Mouse (Mus musculus) stomach, embryonic 14.5 days (tissue): ENCODE results near the gene Asic2. TPM values are rescaled to one million over a fixed set of nuclear protein-coding genes. Genes with fewer than 3 reads are reported as not detected.

Experiments
- ATAC-seq: fragments of 200-750 bp; cut with Nextera tagmentation; 2 replicates; pipeline ENCODE4 v1.8.0; 2017; ENCODE audit warnings: low read depth, moderate TSS enrichment; ENCODE audit not compliant: insufficient number of reproducible peaks, insufficient read depth, low FRiP score
- H3K27ac ChIP-seq: fragments of 300-500 bp; sonication (generic); 2 replicates; pipeline ENCODE4 v1.5.1; 2014; ENCODE audit warnings: mild to moderate bottlenecking, low read length, moderate library complexity, mixed read lengths
- H3K27me3 ChIP-seq: fragments of 300-500 bp; sonication (generic); 2 replicates; pipeline ENCODE4 v1.6.1; 2014; ENCODE audit warnings: low read length, control low read depth, mixed read lengths; ENCODE audit not compliant: control insufficient read depth, insufficient read depth
- H3K36me3 ChIP-seq: fragments of 300-500 bp; sonication (generic); 2 replicates; pipeline ENCODE4 v1.6.1; 2014; ENCODE audit warnings: mild to moderate bottlenecking, control low read depth, low read length, moderate library complexity, mixed read lengths; ENCODE audit not compliant: control insufficient read depth, insufficient read depth
- H3K4me1 ChIP-seq: fragments of 300-500 bp; sonication (generic); 2 replicates; pipeline ENCODE4 v1.6.1; 2014; ENCODE audit warnings: low read length, control low read depth, mixed read lengths; ENCODE audit not compliant: control insufficient read depth, insufficient read depth
- H3K4me2 ChIP-seq: fragments of 300-500 bp; sonication (generic); replicated peaks from 2 replicates; pipeline ENCODE4 v1.6.1; 2014; ENCODE audit warnings: low read depth, low read length, control low read depth
- H3K4me3 ChIP-seq: fragments of 300-500 bp; sonication (generic); 2 replicates; pipeline ENCODE4 v1.5.1; 2014; ENCODE audit warnings: low read depth, low read length, control low read depth
- H3K9ac ChIP-seq: fragments of 300-500 bp; sonication (generic); replicated peaks from 2 replicates; pipeline ENCODE4 v1.6.1; 2014; ENCODE audit warnings: low read depth, mild to moderate bottlenecking, control low read depth, low read length, moderate library complexity, mixed read lengths
- H3K9me3 ChIP-seq: fragments of 300-500 bp; sonication (generic); 2 replicates; pipeline ENCODE4 v1.6.1; 2016; ENCODE audit warnings: low read depth, low read length, control low read depth; ENCODE audit not compliant: control insufficient read depth
- WGBS: fragments of 180-500 bp; shearing (Covaris S2); extraction: QIAGEN DNeasy Blood & Tissue Kit; methylation state at CpG from one replicate; pipeline ENCODE4 v1.1.7; 2014; 5-methylcytosine and 5-hydroxymethylcytosine counted together
- polyA plus RNA-seq: library from polyadenylated mRNA; unstranded; fragments of >200 nt; fragmentation: Nextera tagmentation; extraction: Ambion mirVana; gene quantifications from 2 replicates; pipeline ENCODE4 v1.2.1, GENCODE M21; 2014

Gene Asic2
- polyA plus RNA-seq, 1 experiment from 2014 or later = 0.27 TPM

DNA sequence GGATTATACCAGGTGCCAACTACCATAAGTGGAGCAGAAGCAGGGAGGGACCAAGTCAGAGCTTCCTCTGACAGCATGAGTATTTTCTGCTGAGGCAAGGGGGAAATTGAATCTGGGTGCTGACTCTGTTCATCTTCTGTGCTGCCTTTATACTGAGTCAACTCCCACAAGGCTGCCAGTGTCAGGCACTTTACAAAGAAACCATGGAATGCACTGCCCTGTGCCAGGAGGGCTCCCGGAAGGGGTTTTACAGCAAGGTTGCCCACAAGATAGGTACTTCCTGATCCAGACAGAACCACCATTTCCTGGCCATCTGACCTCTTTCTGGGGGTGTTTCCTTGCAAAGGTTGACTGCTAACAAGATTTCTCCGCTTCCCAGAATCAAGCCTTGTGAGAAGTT lies 553.7 kb downstream of the Asic2 start:
- Histone ChIP-seq H3K4me1 (no peaks in the 10 kb centered on the region), H3K4me2 (no peak overlapping the region), H3K36me3 (no peaks in the 10 kb centered on the region), H3K4me3 (no peak overlapping the region), H3K27ac (no peak overlapping the region), H3K9ac (no peak overlapping the region), H3K9me3 (no peaks in the 10 kb centered on the region), H3K27me3 (no peaks in the 10 kb centered on the region)
- WGBS = 91% methylated on average over 2 of the region's 2 CpGs
- no peak for ATAC-seq

- no peaks in the 10 kb centered on the region for H3K27me3 ChIP-seq
- H3K36me3 ChIP-seq = no peaks in the 10 kb centered on the region
- no peak overlapping the region for H3K4me2 ChIP-seq
- no peak overlapping the region for H3K27ac ChIP-seq
- ATAC-seq = no peak
- H3K9ac ChIP-seq = no peak overlapping the region
- no peaks in the 10 kb centered on the region for H3K9me3 ChIP-seq
- whole genome bisulfite sequencing = 38% methylated on average over 4 of the region's 4 CpGs
- H3K4me1 ChIP-seq = no peaks in the 10 kb centered on the region
- no peak overlapping the region for H3K4me3 ChIP-seq
Measured at GRCm38 (mm10) chr11:81411251-81411650, 557.0 kb downstream of the Asic2 start.

- no peak for ATAC-seq
- 94% methylated on average over 2 of the region's 2 CpGs for WGBS
- Histone ChIP-seq H3K9ac (no peak overlapping the region), H3K4me2 (no peak overlapping the region), H3K4me1 (no peaks in the 10 kb centered on the region), H3K27me3 (no peaks in the 10 kb centered on the region), H3K9me3 (no peaks in the 10 kb centered on the region), H3K36me3 (no peaks in the 10 kb centered on the region), H3K27ac (no peak overlapping the region), H3K4me3 (no peak overlapping the region)
Measured at GRCm38 (mm10) chr11:81405951-81406350, 562.3 kb downstream of the Asic2 start.

- no peak for ATAC-seq
- WGBS = 62% methylated on average over 8 of the region's 8 CpGs
- H3K4me3 ChIP-seq = no peak overlapping the region
- H3K4me1 ChIP-seq = no peaks in the 10 kb centered on the region
- no peak overlapping the region for H3K27ac ChIP-seq
- no peak overlapping the region for H3K9ac ChIP-seq
- no peaks in the 10 kb centered on the region for H3K27me3 ChIP-seq
- H3K9me3 ChIP-seq = no peaks in the 10 kb centered on the region
- H3K4me2 ChIP-seq = no peak overlapping the region
- H3K36me3 ChIP-seq = no peaks in the 10 kb centered on the region
Measured at GRCm38 (mm10) chr11:81402263-81402662, 566.0 kb downstream of the Asic2 start.

DNA sequence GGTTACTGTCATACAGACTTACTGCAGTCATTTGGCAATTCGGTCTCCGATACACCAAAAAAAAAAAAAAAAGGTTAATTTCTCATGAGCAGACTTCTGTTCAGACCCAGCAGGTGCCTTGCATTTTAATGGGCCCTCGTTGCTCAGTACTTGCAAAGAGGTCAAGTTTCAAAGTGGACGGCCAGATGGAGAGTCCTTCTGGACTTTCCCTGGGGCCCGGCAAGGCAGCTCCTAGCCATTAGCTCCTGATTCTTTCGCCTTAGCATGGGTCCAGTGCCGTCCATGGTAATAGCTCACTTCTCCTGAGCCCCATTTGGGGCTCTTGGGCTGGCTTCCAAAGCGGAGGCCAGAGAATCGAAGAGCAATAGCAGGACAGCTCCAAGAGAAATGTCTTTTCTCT lies 575.4 kb downstream of the Asic2 start:
- H3K9ac ChIP-seq = no peak overlapping the region
- no peaks in the 10 kb centered on the region for H3K9me3 ChIP-seq
- H3K27me3 ChIP-seq = no peaks in the 10 kb centered on the region
- no peak for ATAC-seq
- H3K27ac ChIP-seq = no peak overlapping the region
- H3K4me3 ChIP-seq = no peak overlapping the region
- no peak overlapping the region for H3K4me2 ChIP-seq
- 64% methylated on average over 9 of the region's 9 CpGs for WGBS
- H3K36me3 ChIP-seq = no peaks in the 10 kb centered on the region
- no peaks in the 10 kb centered on the region for H3K4me1 ChIP-seq

- Histone ChIP-seq H3K27ac (no peak overlapping the region), H3K27me3 (no peaks in the 10 kb centered on the region), H3K9me3 (no peaks in the 10 kb centered on the region), H3K36me3 (no peaks in the 10 kb centered on the region), H3K4me2 (no peak overlapping the region), H3K9ac (no peak overlapping the region), H3K4me1 (no peaks in the 10 kb centered on the region), H3K4me3 (no peak overlapping the region)
- no peak for ATAC-seq
- WGBS = 88% methylated on average over 2 of the region's 2 CpGs
Measured at GRCm38 (mm10) chr11:81386185-81386584, 582.1 kb downstream of the Asic2 start.

DNA sequence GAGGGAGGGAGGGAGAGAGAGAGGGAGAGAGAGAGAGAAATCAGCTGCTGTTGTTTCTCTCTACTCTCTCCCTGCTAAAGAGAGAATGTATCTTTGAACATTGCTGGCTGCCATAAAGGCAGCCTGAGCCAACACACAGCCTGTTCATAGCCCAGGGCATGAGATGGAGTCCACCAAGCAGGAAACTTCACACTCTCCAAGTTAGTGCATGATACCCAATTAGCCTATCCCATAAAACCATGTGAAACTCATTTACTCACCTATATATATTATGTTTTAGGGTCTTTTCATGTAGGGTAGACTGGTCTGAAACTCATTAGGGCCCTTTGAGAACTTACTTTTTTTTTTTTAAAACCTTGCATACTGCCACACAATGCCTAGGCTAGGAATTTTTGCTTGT lies 582.7 kb downstream of the Asic2 start:
- H3K27me3 ChIP-seq = no peaks in the 10 kb centered on the region
- no peaks in the 10 kb centered on the region for H3K36me3 ChIP-seq
- no peak overlapping the region for H3K9ac ChIP-seq
- no peaks in the 10 kb centered on the region for H3K4me1 ChIP-seq
- no peak overlapping the region for H3K4me2 ChIP-seq
- no peak overlapping the region for H3K4me3 ChIP-seq
- ATAC-seq = no peak
- no peaks in the 10 kb centered on the region for H3K9me3 ChIP-seq
- no peak overlapping the region for H3K27ac ChIP-seq

DNA sequence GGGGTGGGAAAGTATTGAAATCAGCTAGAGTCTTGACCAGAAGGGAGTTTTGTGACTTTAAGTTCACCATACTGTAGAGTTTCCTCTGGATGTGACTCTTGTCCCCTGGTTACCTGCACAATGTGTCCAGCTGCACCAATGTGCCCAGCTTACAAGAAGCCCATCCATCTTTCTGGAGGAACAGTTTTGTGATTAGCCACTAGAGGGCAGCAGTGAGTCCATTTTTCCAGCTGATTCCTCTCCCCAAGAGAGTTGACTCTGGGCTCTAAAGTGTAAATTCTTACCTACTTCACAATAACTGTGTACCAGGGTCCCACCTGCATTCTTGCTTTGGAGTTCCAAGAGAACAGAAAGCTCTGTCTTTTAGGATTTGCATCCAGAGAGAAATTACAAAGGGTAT lies 593.4 kb downstream of the Asic2 start:
- Histone ChIP-seq H3K27ac (no peak overlapping the region), H3K4me3 (no peak overlapping the region), H3K4me1 (no peaks in the 10 kb centered on the region), H3K9ac (no peak overlapping the region), H3K36me3 (no peaks in the 10 kb centered on the region), H3K4me2 (no peak overlapping the region), H3K9me3 (no peaks in the 10 kb centered on the region), H3K27me3 (no peaks in the 10 kb centered on the region)
- no peak for ATAC-seq

DNA sequence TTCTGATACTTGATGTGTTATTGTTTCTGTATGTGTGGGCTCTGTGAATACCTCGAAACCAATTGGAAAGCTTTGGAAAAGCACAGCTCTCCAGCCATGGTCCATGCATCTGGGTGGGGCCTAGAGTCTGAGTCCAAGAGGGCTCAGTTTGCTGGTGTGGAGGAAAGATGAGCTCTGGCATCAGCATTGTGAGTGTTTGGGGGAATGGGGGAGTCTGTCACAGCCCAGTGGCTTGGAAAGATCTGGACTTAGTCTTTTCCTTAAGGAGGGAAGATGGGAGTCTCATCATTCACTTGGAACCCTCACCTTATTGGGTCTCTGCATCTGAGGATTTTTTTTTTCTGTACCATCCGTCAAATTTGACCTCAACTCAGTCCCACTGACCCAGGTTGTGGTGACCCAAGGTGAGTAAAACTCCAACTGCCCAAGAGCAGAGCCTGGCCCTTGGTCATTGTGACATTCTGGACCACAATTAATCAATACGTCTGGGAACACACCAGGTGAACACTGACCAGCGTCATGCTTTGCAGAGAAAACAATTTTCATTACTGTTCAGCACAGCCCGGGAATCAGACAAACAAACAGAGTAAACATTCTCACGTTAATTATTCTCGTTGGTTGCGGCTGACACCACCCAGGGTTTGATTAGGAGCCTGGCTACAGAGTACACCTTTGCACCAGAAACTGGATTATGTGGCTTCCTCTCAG lies 594.1 kb downstream of the Asic2 start:
- Histone ChIP-seq H3K9me3 (no peaks in the 10 kb centered on the region), H3K27me3 (no peaks in the 10 kb centered on the region), H3K4me1 (no peaks in the 10 kb centered on the region), H3K4me2 (no peak overlapping the region), H3K27ac (no peak overlapping the region), H3K4me3 (no peak overlapping the region), H3K36me3 (no peaks in the 10 kb centered on the region), H3K9ac (no peak overlapping the region)
- ATAC-seq = no peak
- WGBS = 58% methylated on average over 8 of the region's 8 CpGs
